Mouse (Mus musculus) urinary bladder, adult 18-20 months (tissue): Measurements from ENCODE around the gene Scp2.
"Not testable (repeated sequence)": the region's sequence is repeated elsewhere in the genome, so short reads cannot be mapped to it uniquely, and the experiment has no call there.

ENCODE experiments used
- DNase-seq, 2 experiments: peaks; one replicate each; pipeline ENCODE4 v3.0.0; 2022; ENCODE audit warnings: low spot score in 2 of 2, mixed read lengths in 2 of 2

The Scp2 gene

DNA sequence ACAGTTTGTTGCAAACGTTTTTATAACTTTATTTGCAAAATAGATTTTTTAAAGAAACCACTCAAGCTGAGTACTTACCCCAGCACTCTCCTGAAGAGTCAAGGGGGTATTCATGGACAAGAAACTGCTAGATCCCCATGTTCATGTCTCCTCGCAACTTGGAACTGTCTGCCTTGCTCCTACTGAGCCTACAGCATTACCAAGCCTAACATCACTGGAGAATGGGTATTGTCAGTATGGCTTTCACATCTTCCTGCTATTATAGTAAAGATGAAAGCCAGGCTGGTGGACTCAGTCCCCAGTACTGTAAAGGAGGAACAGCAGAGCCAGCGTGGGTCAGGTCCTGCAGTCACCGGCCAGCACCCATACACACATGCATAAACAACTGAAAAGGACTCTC is 48.5 kb downstream of the Scp2 start, which contains the start of gene Podn:
Gene Podn (minus strand): TSS at position 101 of the 400 bp plus-strand sequence.
- DNase-seq: no peak

DNA sequence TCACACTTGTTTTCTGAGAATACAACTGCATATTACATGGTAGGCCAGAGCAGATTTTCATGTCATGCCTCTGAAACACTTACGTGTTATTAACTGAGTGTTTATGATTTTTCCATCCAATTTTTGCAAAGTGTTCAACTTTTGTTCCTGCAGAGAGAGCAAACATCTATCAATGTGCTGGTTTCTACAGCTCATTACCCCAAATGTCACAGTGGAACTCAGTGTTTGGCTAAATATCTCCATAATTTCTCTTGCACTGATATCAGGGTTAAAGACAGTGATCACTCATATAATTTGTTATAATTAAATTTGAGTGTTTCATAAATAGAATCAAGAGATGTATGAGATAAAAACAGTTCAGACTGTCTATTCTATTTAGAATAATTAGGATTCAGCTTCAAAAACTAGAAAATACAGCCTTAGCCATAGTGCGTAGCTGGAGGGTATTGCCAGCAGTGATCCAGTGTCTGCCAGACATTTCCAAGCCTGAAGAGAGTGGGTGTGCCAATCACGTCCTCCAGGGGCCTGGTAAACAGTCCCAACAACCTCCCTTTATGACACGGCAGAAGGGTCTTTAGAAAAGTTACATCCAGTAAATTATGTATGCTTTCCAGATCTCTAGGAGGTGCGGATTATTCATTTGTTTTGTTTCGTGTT is 51.9 kb downstream of the Scp2 start:
- no peak for DNase-seq

DNA sequence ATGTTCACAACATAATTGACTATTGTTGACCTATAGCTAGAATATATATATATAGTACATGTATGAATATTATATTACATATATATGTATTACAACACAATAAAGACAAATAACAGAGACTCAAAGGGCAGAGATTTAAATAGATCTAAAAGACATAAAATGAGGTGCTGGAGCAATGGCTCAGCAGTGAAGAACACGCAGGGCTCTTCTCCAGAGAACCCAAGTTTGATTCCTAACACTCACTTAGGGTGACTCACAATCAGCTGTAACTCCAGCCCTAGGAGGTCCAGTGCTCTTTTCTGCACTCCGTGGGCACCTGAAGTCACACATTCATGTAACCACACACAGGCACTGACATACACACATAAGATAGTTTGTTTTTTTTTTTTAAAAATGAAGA is 60.8 kb downstream of the Scp2 start:
- no peak for DNase-seq

DNA sequence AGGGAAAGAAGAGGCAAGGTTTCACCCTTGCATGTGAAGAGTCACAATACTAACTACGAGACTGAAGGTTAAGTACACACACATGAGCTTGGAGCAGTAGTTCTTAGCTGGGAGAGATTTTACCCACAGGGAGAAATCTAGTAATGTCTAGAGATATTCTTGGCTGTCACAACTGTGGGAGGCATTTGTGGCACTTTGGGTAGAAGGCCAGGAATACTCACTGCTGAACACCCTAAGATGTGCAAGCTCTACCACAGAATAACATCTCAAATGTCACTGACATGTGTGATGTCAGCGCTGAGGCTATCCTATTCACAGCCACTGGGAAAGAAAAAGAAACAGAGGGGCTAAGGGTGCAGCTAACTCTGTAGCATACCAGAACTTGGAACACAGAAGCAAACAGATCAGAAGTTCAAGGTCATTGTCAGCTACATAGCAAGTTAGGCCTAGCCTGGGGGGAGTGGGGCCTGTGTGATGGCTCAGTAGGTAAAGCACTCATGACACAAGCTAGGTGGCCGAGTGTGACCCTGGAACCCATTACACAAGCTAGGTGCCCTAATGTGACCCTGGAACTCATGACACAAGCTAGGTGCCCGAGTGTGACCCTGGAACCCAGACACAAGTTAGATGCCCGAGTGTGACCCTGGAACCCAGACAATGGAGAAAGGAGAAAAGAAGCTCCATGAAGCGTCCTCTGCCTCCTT is 61.6 kb downstream of the Scp2 start:
- DNase-seq: no peak

DNA sequence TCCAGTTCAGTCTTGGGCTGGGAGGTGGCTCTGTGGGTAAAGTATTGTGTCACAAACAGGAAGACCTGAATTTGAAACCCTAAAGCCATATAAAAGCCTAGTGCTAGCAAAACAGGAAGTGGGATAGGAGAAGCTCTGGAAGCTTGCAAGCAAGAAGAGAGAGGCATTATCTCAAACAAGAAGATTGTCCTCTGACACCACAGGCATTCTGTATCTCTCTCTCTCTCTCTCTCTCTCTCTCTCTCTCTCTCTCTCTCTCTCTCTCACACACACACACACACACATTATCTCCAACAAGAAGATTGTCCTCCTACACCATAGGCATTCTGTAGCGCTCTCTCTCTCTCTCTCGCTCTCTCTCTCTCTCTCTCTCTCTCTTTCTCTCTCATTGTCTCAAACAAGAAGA is 62.4 kb downstream of the Scp2 start:
- DNase-seq: no peak

DNA sequence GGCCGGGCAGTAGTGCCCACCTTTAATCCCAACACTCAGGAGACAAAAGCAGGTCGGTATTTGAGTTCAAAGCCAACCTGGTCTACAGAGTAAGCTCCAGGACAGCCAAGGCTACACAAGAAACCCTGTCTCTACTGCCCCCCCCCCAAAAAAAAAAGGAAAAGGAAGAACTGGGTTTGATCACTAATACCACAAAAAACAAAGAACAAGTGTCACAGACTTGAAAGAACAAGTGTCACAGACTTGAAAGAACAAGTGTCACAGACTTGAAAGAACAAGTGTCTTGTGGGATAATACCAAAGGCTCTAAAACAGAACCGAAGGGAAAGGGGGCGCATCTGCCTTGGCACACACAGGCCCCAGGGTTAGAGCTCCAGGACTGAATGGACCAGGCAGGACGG is 63.9 kb downstream of the Scp2 start:
- DNase-seq: no peak

DNA sequence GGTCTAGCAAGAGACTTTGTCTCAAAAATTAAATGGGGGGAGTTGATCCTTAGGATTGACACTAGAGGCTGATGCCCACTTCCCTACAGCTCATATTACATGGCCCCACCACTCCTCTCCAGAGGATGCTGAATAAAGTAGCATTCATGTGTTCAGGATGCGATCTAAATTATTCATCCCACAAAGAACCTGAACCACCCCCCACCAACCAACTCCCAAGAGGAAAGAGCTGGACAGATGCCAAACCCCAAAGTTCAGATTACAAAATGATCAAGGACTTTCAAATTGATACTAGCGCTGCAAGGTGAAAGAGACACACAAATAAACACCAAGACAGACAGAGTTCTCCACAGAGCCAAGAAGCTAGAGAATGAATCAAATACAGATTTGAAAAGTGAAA is 65.0 kb downstream of the Scp2 start:
- DNase-seq: no peak

DNA sequence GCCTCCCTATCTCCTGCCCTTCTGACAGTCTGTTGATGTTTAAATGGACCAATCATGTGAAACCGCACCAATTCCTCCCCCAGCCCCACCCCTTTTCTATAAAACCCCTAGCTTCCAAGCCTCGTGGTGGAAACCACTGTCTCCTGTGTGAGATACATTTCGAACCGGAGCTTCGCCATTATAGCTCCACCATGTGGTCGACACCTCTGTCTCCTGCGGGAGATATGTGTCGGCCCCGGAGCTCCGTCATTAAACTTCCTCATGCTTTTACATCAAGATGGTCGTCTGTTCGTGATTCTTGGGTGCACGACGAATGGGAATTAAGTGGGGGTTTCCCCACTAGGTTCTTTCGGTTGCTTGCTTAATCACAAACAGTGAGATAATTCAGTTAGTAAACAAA is 65.6 kb downstream of the Scp2 start:
- not testable (repeated sequence) for DNase-seq

DNA sequence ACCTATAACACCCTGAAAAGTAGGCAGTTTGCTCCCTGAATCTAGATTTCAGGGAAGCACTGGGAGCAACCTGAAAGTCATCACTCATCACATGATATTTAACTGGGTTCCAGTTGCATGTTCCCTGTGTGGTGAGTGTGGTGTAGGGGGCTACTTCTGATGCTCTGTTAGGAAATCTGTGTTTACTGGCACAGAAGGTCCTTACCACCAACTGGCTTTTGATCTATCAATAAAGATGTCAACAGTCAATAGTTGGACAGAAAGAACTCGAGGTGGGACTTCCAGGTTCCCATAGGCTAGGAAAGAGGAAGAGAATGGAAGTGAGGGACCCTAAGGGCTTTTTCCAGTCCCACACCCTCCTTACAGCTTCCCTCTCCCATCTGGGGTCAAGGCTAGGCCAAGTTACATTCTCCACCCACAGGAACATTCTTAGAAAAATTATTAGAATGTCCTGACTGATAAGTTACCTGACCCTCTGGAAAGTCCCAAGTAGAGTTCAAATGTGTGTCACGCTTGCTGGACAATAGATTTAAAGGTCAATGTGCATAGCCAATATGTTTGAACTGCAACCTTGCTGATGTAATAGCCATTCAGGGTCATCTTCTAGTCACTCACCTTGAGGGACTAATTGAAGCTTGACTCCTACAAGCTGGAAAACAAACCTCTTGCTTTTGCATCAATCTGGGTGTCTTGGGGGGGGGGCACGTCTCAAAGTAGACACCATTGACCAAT is 67.4 kb downstream of the Scp2 start:
- no peak for DNase-seq

DNA sequence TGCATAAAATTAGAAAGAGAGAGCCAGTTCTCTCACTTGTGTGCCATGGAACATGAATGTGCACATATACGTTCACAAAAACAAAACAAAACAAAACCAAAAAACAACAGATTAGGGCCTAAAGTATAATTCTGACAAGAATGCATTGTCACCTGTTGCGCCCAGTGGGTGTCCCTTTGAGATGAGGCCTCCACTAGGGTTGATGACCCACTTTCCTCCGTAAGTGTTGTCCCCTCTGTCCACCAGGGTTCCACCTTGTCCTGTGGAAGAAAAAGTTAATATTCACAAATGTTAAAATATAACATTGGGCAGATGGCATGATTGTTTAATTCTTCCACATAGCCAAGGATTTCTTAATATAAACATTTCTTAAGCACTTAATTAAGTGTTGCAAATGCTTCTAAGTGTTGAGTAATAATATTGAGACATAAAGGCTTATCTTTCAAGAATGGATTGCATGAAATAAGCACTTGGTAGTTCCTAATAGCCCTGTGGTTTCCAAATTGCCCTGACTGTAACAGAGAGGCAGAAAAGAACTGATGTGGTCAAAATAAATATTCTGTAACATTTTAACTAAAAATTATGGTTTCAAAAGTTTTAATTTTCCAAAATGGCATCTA is 70.5 kb downstream of the Scp2 start:
- no peak for DNase-seq

DNA sequence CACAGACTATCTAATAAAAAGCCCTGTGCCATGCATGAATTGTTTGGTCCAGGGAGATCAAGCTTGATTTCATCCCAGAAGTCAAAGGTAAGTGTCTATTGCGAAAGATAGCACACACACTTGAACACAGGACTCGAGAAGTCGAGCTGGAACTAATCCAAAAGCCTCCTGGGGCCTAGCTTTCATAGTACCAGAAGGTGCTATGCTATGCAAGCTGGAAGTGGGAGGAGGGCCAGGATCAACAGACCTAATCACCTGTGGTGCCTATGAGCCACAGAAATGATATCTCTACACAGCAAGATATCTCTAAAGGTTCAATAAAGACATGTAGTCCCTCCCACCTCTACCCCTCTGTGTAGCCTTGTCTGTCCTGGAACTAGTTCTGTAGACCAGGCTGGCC is 72.7 kb downstream of the Scp2 start:
- no peak for DNase-seq

DNA sequence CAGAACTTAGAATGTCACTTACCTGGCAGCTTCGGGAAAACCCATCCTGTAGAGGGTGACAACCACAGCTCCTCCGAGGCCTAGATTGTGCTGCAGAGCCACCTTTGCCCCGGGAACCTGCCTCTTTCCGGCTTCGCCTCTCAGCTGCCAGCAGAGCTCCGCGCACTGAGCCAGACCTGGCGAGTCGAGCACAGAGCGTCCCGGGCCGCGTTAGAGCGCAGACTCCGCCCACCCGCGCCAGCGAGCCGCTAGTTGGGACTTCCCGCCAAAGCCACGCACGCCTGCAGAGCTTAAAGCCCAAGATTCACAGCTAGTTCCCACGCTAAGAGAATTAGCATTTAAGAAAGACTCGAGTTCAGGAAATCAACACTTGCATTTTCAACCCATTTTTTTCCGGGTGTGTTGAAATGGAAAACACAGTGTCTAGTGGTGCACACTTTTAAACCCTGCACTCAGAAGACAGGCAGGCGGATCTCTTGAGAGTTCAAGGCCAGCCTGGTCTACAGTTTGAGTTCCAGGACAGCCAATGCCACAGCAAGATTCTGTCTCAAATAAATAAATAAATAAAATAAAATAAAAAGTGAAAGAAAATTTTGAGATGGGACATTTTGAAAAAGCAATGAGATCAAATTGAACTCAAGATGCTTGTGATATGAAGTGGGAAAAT is 73.4 kb downstream of the Scp2 start:
- DNase-seq: peak; percentile 90 to 94

DNA sequence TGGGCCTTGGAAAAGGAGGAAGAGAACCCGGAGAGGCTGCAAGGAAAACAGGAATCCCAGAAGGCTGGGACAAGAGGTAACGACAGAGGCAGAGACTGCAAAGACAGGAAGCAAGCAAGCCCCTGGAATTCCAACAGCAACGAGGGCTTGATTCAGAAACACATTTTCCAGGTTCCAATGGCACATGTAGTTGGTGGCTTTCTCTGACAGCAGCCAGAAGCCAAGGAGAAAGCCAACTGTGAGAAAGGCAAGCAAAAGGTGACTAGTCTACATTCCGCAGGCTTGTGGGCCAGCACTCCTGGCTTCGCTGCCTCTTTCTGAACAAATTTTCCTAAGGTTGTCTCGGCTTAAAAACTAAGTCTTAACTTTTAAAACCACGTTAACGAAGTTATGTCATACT is 74.1 kb downstream of the Scp2 start:
- no peak for DNase-seq

DNA sequence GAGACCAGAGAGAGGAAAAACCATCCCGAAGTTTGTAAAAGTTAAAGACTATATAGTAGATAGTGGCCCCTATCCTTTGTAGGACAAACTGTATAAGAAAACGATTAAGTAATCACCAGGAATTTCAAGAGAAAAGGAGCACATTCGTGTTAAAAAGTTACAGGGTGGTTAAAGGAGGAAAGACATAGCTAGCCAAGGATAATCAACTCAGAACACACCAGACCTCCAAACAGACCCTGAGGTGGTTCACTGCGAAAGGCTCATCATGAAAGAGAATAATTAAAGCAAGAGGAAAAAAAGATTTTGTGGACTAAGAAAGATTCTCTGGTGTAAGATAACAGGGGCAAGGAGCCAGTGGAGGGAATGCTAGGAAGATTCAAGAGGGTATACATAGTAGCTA is 74.5 kb downstream of the Scp2 start:
- no peak for DNase-seq

DNA sequence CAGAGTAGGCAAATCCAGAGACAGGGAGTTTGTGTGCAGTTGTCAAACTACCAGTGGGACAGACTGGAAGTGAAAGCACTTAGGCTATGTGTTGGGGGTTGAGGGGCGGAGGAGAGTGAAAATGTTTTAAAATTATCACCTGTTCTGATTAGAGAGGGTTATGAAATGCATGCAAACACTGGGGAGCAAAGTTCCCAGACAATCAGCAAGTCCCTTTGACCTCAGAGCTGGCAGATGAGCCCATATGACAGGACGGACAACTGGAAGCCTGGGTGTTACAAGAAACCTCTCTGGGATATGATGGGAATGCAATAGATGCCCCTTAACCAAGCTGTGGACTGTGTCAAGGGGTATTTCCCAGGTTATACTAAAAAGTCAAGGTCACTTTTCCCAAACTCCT is 76.7 kb downstream of the Scp2 start:
- DNase-seq: no peak

DNA sequence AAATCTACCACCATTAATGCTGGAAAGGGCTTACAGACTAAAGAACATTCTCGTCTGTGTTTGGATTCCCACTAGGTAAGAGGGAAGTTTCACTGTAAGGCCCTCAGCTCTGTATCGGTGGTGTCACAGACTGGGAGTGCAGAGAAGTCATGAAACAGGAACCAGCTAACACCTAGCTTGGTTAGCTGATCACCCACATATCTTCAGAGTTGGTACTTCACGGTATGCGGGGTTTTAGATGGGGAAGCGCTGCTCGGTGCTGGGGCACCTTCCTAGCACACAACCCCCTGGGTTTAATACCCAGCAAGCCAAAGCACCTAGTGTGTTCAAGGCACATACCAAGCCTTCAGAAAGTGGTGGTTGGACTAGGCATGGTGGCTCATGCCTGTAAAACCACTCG is 77.5 kb downstream of the Scp2 start:
- DNase-seq: no peak

DNA sequence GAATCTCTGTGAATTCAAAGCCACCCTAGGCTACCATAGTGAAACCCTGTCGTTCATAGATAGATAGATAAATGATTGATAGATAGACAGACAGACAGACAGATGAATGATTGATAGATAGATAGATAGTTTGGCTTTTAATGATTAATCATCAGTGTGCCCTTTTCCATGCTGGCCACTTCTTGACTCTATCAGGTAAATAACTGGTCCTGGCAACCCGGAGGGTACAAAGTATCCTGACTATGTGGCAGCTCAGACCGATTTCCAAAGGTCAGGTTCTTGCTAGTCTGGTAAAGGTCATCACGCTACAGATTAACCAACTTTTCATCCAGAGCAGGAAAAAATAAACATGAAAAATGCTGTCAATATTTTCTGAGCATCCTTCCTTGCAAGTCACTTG is 78.2 kb downstream of the Scp2 start:
- no peak for DNase-seq

DNA sequence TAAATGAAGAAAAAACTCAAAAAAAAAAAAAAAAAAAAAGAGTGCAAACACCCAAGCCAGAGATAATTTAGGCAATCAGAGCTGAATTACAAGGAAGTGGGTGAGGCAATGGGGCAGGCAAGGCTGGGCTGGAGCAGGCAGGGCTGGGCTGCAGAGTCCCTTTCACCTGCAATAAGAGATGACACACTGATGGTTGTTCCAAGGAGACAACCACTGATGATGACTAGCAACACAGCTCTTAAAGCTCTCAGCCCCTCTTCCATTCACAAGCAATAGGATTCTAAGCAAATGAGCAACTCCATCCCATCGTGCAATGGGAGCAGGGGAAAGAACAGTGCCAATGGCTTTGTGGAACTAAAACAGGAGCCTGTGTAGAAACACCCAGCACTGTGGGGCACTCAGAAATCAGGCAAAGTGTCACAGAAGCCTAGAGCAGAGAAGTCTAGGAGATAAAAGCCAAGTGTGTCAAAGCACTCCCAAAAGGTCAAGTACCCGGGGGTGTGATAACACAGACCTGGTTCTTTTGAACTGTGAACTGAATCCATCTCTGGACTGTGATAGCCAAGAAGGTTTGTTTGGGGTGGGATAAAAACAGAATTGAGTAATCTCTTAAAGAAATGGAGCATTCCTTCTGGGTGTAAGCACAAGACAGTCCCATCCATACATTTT is 79.5 kb downstream of the Scp2 start:
- no peak for DNase-seq

DNA sequence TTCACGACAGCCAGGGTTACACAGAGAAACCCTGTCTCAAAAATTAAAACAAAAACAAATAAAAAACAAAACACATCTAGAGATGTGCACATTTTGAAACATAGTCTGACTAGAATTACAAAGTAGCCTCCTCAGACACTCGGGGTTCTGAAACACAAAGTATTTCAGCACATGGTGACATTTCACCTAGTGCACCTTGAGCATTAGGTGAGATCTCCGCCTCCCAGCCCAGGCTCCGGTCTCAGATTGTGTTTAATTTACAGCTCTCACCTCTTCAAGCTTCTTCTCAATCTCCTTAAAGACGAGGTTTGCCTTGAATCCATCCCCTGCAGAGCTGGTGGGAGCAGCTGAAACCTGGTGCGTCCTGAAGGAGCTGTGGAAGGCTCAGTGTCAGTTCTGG is 81.2 kb downstream of the Scp2 start:
- no peak for DNase-seq

DNA sequence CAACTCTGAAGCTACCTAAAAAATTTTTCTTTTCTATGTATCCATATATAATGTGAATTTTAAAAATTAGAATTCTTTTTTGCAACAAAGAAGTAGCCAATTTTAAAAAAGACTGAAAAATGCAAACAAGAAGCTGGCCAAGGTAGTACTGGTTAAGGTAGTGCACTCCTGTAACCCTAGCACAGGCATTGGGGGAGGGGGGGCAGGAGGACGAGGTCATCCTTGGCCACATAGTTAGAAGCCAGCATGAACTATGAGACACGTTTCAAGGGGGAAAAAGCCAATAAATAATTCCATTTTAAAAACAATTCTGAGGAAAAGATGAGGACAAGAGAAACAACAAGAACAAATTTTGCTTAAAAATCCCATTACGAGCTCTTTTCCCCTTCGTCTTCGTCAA is 82.3 kb downstream of the Scp2 start:
- DNase-seq: no peak

DNA sequence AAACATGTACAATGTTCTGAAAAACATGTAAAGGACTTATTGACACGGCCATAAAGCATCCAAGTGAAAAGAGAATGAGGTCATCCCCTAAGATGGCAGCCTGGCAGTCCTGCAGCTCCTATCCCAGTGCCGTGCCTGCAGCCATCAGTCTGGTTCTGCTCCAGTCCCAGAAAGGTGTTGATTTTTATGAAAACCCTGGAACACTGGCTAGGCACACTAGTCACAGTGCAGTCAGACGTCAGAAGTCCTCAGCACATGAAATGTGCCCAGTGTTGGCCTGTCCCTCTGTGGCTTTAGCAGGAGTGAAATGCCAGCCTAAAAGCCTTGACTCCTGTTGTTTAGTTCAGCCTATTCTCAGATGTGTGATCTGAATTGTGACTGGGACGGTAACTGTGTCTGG is 84.0 kb downstream of the Scp2 start:
- no peak for DNase-seq
